Mouse (Mus musculus) lung, postnatal 0 days (tissue): ENCODE results near the gene Atp6v0e2. TPM values are rescaled to one million over a fixed set of nuclear protein-coding genes. Genes with fewer than 3 reads are reported as not detected.

Experiments used
- ATAC-seq: fragments of 200-750 bp; cut with Nextera tagmentation; 2 replicates; pipeline ENCODE4 v1.8.0; 2017; ENCODE audit warnings: moderate library complexity
- DNase-seq: peaks from one replicate; pipeline ENCODE4 v3.0.0-alpha.2; 2016; ENCODE audit warnings: low spot score
- H3K27ac ChIP-seq: fragments of 300-500 bp; sonication (generic); 2 replicates; pipeline ENCODE4 v1.5.1; 2014; ENCODE audit warnings: antibody characterized with exemption, mild to moderate bottlenecking, low read length, mixed read lengths
- H3K27me3 ChIP-seq: fragments of 300-500 bp; sonication (generic); replicated peaks from 2 replicates; pipeline ENCODE4 v1.6.1; 2014; ENCODE audit warnings: low read length, mixed read lengths; ENCODE audit not compliant: insufficient read depth
- H3K36me3 ChIP-seq: fragments of 300-500 bp; sonication (generic); 2 replicates; pipeline ENCODE4 v1.6.1; 2014; ENCODE audit warnings: low read length, mixed read lengths; ENCODE audit not compliant: insufficient read depth
- H3K4me1 ChIP-seq: fragments of 300-500 bp; sonication (generic); 2 replicates; pipeline ENCODE4 v1.6.1; 2014; ENCODE audit warnings: antibody characterized with exemption, low read depth, low read length, mixed read lengths; ENCODE audit not compliant: insufficient read depth
- H3K4me2 ChIP-seq: fragments of 300-500 bp; sonication (generic); replicated peaks from 2 replicates; pipeline ENCODE4 v1.6.1; 2014; ENCODE audit warnings: low read depth, mild to moderate bottlenecking, low read length, moderate library complexity, mixed read lengths
- H3K4me3 ChIP-seq: fragments of 300-500 bp; sonication (generic); 2 replicates; pipeline ENCODE4 v1.5.1; 2014; ENCODE audit warnings: low read depth, low read length
- H3K9ac ChIP-seq: fragments of 300-500 bp; sonication (generic); replicated peaks from 2 replicates; pipeline ENCODE4 v1.6.1; 2014; ENCODE audit warnings: low read depth, mild to moderate bottlenecking
- H3K9me3 ChIP-seq: fragments of 300-500 bp; sonication (generic); 2 replicates; pipeline ENCODE4 v1.6.1; 2016; ENCODE audit warnings: low read length, mixed read lengths
- CTCF ChIP-seq: IDR thresholded peaks from 2 replicates; pipeline ENCODE4 v1.5.1; 2016; ENCODE audit warnings: antibody characterized with exemption, mild to moderate bottlenecking
- EP300 ChIP-seq: IDR thresholded peaks from 2 replicates; pipeline ENCODE4 v1.6.1; 2016; ENCODE audit warnings: antibody characterized with exemption, mild to moderate bottlenecking, control low read depth
- WGBS: fragments of 180-500 bp; shearing (Covaris S2); extraction: QIAGEN DNeasy Blood & Tissue Kit; methylation state at CpG from one replicate; pipeline ENCODE4 v1.1.7; 2014; 5-methylcytosine and 5-hydroxymethylcytosine counted together
- polyA plus RNA-seq: library from polyadenylated mRNA; unstranded; fragments of >200 nt; fragmentation: Nextera tagmentation; extraction: Ambion mirVana; gene quantifications from 2 replicates; pipeline ENCODE4 v1.2.1, GENCODE M21; 2015

Atp6v0e2 gene
- polyA plus RNA-seq, 1 experiment from 2014 or later = 8.4 TPM

DNA sequence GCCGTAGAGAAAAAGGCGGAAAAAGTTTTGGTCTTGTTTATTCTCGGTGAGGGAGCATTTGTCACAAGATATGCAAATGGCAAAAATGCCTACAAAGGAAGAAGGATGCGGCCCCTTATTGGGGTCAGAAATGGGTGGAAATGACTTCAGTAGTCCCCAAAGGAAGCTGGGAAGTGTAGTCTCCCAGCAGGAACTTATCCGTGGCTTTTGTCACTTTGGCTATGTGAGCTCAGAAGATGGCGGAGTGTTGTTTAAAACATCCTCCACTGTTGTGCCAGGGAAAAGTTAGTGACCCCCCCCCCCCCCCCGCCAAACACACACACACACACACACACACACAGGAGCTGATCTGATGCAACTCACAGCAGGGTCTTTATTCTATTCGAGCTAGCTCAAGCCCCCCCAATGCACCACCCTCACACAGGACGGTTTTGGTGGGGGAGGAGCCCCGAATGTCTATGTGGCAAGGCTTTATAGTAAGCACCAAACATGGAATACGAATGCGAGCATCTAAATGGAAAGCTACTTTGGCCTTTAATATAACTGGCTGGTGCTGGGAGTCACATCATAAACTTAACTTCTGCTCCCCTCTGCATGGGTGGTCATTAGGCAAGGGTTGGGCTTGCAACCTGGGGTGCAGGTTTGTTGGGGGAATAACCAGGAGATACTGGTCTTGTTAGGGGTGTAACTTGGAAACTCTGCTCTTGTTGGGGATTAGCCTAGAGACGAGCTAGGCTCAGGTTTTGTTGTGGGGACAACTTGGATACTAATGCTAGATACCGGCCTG is 17.9 kb downstream of the Atp6v0e2 start:
- peak overlapping the region; percentile 19; the same call in 1 of the 2 replicates for H3K9ac ChIP-seq
- peak overlapping the region; percentile 34 for H3K4me3 ChIP-seq
- peaks cover 4% of the 10 kb centered on the region; the same call in 1 of the 2 replicates for H3K4me1 ChIP-seq
- TF ChIP-seq EP300 (no peak), CTCF (no peak)
- no peaks in the 10 kb centered on the region for H3K27me3 ChIP-seq
- no peaks in the 10 kb centered on the region for H3K36me3 ChIP-seq
- no peaks in the 10 kb centered on the region for H3K9me3 ChIP-seq
- peak overlapping the region; percentile 94 for H3K27ac ChIP-seq
- peak; percentile 95 for DNase-seq
- peak; percentile 85 for ATAC-seq
- 25% methylated on average over 14 of the region's 14 CpGs for WGBS
- H3K4me2 ChIP-seq = peak overlapping the region; percentile 61

DNA sequence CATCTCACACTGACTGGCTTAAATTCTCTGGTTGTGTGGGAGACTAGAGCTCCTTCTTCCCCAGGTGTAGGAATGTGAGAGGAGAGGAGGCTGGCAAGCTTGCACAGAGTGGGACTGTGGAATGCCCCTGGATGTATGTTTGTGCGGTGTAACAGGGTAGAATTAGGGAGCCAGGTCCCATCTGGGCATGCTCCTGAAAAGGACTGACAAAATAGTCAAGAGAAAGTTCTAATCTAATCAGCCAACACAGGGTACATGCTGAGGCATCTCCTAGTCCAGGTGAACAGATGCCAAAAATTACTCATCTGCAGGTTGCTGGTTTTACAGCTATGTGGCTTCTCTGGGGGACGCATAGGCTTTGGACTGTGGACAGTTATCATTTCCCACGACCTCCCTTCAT is 18.5 kb downstream of the Atp6v0e2 start:
- Histone ChIP-seq H3K9me3 (no peaks in the 10 kb centered on the region), H3K4me2 (no peak overlapping the region), H3K27ac (no peak overlapping the region), H3K36me3 (no peaks in the 10 kb centered on the region), H3K4me3 (no peak overlapping the region), H3K9ac (no peak overlapping the region), H3K4me1 (peaks cover 4% of the 10 kb centered on the region; the same call in 1 of the 2 replicates), H3K27me3 (no peaks in the 10 kb centered on the region)
- 88% methylated on average over 3 of the region's 3 CpGs for WGBS
- TF ChIP-seq CTCF (no peak), EP300 (no peak)
- no peak for ATAC-seq
- DNase-seq = no peak

DNA sequence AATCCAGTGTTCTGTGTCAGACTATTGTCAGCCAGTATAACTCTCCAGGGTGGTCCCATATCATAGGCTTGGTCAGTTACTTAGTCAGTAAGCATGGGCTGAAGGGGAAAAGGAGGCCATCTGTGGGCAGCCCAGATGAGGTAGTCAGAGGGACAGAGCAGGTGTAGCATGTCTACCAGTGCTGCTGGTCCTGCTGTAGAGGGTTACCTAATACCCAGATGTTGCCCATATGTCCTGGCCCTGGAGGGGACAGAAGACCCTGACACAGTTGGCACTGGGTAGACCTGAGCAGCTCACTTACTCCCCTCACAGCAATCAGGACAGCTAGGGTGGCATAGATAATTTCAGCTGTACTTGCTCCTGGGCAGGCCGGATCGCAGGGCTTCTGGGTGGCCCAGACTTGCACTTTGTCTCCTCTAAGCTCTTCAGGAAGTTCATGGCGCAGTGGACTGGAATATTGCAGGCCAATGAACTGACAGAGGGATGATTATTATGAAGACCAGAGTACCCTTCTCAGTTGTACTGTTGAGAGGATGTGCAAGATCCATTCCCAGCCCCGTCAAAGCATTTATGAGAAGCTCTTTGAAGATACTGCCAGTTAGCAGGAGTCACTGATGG is 28.4 kb downstream of the Atp6v0e2 start:
- H3K9me3 ChIP-seq = no peaks in the 10 kb centered on the region
- H3K27ac ChIP-seq = no peak overlapping the region
- no peak for DNase-seq
- WGBS = 89% methylated on average over 4 of the region's 4 CpGs
- TF ChIP-seq CTCF = no peak
- no peak for TF ChIP-seq EP300
- no peak overlapping the region for H3K4me3 ChIP-seq
- peak; percentile 17; the same call in 1 of the 2 replicates for ATAC-seq
- H3K36me3 ChIP-seq = no peaks in the 10 kb centered on the region
- no peak overlapping the region for H3K9ac ChIP-seq
- peaks cover 3% of the 10 kb centered on the region; the same call in 1 of the 2 replicates for H3K4me1 ChIP-seq
- no peak overlapping the region for H3K4me2 ChIP-seq
- no peaks in the 10 kb centered on the region for H3K27me3 ChIP-seq

DNA sequence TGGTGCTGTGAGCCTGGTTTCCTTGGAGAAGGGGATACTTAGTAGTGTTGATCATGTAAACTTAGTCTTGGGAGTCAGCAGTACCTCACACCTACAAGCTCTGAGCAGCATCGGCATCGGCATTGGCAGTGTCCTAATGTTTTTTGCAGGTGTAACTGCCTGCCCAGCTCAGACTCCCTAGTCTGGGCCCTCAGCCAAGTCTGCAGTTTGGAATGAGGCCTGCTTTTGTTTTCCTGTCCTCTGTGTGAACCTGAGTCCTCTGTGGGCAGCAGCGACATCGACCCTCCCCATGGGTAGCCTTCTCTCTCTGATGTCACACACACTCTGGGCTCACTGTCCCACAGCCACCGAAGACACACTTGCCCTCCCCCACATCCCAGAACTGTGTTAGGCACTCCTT is 28.9 kb downstream of the Atp6v0e2 start:
- peaks cover 8% of the 10 kb centered on the region; the same call in 1 of the 2 replicates for H3K4me1 ChIP-seq
- no peak overlapping the region for H3K4me2 ChIP-seq
- no peaks in the 10 kb centered on the region for H3K9me3 ChIP-seq
- H3K27ac ChIP-seq = no peak overlapping the region
- TF ChIP-seq EP300 = no peak
- no peak for TF ChIP-seq CTCF
- no peak overlapping the region for H3K4me3 ChIP-seq
- 27% methylated on average over 5 of the region's 5 CpGs for WGBS
- H3K9ac ChIP-seq = no peak overlapping the region
- no peaks in the 10 kb centered on the region for H3K36me3 ChIP-seq
- no peak for DNase-seq
- ATAC-seq = peak; percentile 42
- no peaks in the 10 kb centered on the region for H3K27me3 ChIP-seq

DNA sequence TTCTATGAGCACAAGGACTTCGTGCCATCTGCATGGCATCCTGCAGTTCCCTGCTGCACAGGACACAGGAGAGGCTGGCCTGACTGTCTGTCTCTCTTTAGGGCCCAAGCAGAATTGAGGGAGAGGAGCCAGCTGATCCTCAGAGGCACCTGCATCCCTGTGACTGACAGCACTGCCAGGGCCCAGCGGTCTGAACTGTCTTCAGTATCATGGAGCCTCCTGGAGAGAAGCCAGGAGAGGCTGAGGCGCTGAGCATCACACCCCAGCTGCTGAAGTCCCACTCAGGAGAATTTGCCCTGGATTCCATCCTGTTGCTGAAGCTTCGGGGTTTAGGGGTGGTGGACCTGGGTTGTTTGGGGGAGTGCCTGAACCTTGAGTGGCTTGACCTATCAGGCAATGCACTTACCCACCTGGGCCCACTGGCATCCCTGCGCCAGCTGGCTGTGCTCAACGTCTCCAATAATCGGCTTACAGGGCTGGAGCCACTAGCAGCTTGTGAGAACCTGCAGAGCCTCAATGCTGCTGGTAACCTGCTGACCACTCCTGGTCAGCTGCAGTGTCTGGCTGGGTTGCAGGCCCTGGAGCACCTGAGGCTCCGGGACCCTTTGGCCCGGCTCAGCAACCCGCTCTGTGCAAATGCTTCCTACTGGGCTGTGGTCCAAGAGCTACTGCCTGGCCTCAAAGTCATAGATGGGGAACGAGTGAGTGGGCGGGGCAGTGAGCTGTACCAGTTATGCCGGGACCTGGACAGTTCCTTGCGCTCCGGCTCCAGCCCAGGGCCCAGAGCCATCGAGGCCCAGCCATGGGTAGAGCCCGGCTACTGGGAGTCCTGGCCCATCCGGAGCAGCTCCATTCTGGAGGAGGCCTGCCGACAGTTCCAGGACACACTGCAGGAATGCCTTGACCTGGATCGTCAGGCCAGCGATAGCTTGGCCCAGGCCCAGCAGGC is 30.9 kb downstream of the Atp6v0e2 start:
- H3K9me3 ChIP-seq = no peaks in the 10 kb centered on the region
- no peak overlapping the region for H3K4me3 ChIP-seq
- H3K36me3 ChIP-seq = no peaks in the 10 kb centered on the region
- H3K9ac ChIP-seq = no peak overlapping the region
- WGBS = 47% methylated on average over 20 of the region's 21 CpGs
- TF ChIP-seq EP300 = no peak
- no peak for TF ChIP-seq CTCF
- H3K4me2 ChIP-seq = no peak overlapping the region
- ATAC-seq = peak; percentile 23
- DNase-seq = peak; percentile 47
- peaks cover 9% of the 10 kb centered on the region; the same call in 1 of the 2 replicates for H3K4me1 ChIP-seq
- H3K27me3 ChIP-seq = no peaks in the 10 kb centered on the region
- no peak overlapping the region for H3K27ac ChIP-seq
